Mouse (Mus musculus) thymus, postnatal 10 days (tissue): ENCODE measurements around the gene Fbn1.

Source experiments
- DNase-seq, 2 experiments: peaks; one replicate each; pipeline ENCODE4 v3.0.0; 2021; ENCODE audit warnings: low spot score in 2 of 2

Gene Fbn1

DNA sequence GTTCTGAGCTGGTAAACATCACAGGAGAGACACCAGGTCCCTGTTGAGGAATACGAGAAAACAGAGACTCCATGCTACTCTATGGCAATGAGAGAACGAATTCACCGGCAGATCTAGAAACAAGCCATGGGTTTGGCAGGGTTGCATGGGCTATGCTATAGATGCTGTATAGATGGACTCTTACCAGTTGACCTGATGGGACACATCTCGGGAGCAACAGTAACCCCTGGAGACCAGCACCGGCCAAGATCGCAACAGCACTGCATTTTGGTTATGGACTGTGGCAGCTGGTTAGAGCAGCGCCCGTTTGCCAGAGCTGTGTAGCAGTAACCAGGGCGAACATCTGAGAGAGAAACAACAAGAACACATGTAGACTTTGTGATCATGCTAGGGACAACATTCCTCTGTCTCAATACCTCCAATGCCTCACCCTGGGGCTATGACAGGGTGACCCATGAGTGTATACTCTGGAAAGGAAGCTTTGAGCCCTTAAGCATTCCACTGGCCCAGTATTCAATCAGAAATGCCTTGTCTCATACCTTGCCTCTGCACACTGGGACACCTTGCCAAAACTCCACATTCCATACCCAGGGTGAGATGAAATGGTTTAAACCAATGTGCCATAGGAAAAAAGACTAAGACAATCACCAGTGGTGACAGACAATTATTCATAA is 113.2 kb downstream of the Fbn1 start:
- no peak for DNase-seq

GRCm38 (mm10) chr2:125391582-125391981 is 116.2 kb downstream of the Fbn1 start:
- DNase-seq: no peak

DNA sequence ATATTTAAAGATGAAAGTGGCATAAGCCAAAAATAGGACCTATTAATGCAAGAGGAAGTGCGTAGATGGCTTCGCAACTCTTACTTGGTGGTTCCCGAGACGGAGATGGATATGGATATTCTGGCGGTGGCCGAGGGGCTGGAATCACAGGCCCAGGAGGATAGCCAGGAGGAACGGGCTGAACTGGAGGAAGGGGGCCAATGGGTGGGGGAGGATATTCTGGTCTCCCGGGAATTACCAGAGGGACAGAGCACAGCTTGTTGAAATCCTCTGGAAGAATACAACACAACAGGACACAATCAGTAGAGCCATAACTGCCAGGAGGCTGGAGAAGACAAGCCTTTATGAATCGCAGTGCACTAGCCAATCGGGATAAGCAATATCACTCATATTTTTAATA is 118.0 kb downstream of the Fbn1 start:
- DNase-seq: no peak

DNA sequence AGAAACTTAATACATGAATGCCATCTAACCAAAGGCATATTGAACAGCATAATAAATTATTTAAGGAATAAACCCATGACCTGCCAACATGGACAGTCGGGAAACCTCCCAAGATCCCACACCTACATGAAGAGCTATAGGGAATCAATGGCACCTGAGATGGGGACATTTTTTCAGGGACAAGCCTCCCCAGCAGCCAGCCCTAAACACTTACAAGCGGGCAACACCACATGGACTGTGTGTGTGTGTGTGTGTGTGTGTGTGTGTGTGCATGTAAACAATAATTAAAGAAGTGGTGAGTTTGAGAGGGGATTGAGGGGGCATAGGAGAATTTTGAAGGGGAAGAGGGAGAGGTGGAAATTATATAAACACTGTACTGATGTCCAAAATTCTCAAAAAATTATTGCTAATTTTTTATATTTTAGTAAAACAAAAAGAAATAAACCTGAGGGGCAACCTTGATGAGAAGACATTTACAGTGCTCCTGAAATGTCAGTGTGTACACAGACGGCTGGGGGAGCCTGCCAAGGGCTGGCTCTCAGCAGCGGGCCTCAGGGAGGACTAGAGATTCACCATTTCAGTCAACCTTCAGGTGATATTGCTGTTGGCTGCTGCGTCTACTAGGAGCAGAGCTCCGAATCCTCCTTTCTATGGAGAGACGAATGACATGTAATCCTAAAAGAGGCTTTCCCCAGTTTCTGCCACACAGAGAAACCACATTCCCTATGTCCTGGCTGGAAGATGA is 121.4 kb downstream of the Fbn1 start:
- DNase-seq: no peak

- no peak for DNase-seq
Measured at GRCm38 (mm10) chr2:125384941-125385340, 122.9 kb downstream of the Fbn1 start.

GRCm38 (mm10) chr2:125384415-125384814 is 123.4 kb downstream of the Fbn1 start:
- DNase-seq: no peak

DNA sequence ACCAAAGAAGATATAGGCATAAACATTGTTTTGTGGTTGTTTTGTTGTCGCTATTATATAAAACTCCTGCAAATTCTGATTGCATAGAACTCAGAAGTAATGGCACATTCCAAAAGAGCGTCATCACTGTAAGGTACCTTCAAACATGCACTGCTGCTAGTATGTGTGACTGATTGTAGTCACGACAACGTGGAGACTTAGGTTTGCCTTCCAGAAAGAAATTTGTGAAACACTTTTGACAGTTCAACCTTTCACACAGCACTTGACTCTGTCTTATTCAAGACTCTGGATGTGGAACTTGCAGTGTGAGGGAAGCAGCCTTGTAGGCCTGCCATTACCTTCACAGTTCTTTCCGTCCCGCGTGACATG is 124.5 kb downstream of the Fbn1 start:
- DNase-seq: no peak

- DNase-seq: no peak
Measured at GRCm38 (mm10) chr2:125382613-125383272, 125.0 kb downstream of the Fbn1 start.

DNA sequence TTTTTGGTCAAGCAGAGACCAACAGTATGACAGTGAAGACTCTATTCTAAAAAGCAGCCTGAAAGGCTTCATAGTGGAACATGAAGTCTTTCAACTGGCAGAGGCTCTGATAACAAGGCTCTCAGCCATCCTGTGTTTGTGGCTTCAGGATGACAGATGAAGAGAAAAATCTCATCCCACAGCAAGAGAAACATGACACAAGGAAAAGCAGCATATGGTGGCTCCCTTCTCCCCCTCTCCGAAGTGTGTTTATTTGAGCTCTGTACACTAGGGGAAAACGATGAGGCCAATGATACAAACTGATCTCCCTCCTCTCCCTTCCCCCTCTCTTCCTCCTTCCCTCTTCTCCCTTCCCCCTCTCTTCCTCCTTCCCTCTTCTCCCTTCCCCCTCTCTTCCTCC is 127.7 kb downstream of the Fbn1 start:
- DNase-seq: no peak

- DNase-seq: no peak
Measured at GRCm38 (mm10) chr2:125379206-125379605, 128.6 kb downstream of the Fbn1 start.

- no peak for DNase-seq
Measured at GRCm38 (mm10) chr2:125375926-125376325, 131.9 kb downstream of the Fbn1 start.

DNA sequence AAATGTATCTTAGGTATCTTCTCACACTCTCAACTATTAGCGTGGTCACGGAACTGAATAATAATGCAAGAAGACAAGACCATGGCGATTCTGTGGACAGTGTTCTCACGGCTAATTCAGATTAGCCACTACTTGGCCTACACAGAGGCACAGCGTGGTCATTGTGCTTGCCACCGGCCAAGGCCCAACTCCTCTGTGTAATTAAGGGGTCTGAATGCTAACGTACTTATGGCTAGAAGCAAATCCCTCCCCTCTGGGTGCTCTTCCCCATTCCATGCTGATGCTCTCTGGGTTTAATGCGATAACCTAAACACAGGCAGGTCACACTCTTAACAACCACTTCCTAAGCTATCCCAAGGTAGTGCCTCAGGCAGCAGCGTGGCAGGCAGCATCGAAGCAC is 132.5 kb downstream of the Fbn1 start:
- no peak for DNase-seq

- no peak for DNase-seq
Measured at GRCm38 (mm10) chr2:125369666-125370065, 138.1 kb downstream of the Fbn1 start.

DNA sequence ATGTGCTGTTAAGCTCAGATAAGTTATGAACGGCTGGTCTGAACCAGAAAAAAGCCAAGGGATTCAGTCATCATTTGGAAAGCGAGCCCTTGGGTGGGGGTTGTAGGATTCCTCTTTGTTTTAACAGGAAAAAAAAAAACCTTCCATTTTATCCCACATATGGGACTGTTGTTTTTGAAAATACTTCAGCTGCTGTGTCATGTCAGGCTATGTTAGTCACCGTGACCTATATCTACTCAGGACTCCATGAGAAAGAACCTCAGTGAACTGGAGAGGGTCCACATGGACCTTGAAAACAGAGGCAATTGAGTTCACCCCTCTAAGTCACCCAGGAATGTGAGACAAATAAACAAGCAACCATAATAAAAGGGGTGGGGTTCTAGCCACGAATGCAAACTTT is 139.2 kb downstream of the Fbn1 start:
- DNase-seq: no peak

DNA sequence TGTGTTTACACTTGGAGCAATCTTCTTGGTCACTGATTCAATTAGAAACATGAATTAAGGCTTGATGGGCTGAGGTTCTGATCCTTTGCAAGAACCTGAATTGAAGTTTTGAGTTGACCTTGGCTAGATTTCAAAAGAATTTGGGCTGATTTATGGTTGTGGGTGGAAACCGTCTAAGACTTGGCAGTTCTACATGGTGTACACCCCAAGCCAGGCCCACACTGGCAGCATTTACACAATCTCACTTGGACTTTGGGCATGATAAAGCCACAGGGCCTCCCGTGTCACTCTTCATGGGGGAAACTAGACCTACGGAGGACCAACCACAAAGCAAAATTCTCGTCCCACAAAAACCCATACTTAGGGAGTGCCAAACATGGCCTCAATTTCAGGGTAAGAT is 146.1 kb downstream of the Fbn1 start:
- no peak for DNase-seq

- DNase-seq: no peak
Measured at GRCm38 (mm10) chr2:125356486-125356885, 151.3 kb downstream of the Fbn1 start.

GRCm38 (mm10) chr2:125356068-125356467 is 151.7 kb downstream of the Fbn1 start:
- no peak for DNase-seq

DNA sequence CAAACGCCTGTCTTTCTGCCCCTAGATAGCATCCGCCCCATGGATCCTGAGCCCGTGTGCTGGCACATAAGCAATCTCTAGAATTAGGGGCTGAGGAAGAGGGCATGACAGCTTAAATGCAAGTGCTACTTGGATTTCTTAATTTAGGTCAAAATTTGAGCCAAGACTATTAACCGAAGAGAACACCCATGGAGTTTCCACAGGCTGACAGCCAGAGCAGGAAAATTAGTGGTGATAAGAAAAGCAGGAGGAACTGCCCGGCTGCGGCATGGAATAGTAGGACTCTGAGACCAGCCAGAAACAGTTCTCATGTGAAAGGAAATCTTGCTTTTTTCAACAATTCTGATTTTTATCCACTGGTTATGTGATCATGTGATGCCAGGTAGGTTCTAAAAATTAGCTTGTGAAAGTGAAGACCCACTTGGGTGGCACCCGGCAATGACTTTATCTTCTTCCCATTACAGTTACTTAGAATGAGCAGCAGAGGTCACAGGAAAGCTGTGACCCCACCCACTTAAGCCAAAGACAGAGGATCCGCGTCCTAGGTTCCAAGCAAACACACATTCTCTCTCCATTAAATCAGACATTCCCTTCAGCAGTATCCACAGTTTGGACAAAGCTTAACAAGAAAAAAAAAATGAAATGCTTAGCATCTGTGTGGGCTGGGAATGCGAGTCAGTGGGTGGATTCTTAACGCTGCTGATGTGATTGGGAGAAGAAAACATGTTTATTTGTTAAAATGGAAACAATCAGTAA is 152.4 kb downstream of the Fbn1 start:
- no peak for DNase-seq

GRCm38 (mm10) chr2:125354587-125354986 is 153.2 kb downstream of the Fbn1 start:
- no peak for DNase-seq

DNA sequence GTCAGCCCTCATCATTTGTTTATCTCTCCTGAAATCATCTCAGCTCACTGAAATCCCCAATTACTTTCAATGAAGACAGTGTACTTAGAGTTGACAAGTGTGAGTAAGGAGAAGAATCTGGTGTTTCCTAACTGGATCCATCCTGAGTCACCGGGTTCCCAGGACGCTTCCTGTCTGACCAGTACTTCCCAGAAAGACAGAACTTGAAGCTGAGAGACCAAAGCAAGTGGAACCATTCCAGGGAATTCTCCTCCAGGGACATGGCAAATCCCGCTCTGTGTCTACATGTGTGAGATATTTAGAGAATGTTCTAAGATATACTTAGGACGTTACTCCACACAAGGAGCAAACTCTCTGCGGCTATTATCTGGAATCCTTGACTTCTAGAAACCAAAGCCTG is 158.6 kb downstream of the Fbn1 start:
- DNase-seq: no peak

DNA sequence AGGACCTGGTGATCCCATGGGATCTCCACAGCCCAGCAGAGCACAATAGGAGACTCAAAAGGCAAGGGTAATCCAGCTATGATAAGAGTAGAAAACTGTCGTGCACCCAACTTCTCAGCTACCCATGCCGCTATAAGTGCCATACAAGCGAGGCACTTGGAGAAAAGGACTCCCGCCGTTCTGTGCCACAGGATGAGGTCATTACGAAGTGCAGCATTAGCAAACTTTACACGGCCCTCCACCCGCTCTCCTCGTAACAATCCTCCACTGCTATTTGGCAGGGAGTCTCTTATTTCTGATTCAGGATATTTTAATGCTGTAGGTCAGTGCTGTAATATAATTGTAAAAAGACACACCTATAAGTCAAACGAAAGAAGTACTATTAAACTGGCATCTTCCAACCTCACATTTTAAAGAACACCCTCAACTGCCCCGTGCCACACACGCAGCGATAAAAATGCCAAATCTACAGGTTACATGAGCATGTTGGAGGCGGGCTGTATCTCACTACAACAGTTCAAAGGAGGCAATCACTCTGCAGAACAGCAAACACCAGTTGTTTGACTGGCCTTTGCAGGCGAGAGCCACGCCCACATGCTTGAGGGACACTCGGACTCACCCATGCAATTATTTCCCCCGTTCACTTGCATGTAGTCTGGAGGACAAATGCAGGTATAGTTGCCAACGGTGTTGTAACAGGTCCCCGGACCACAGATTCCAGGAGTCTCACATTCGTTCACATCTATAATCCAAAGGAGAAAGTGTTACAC is 165.4 kb downstream of the Fbn1 start:
- no peak for DNase-seq

DNA sequence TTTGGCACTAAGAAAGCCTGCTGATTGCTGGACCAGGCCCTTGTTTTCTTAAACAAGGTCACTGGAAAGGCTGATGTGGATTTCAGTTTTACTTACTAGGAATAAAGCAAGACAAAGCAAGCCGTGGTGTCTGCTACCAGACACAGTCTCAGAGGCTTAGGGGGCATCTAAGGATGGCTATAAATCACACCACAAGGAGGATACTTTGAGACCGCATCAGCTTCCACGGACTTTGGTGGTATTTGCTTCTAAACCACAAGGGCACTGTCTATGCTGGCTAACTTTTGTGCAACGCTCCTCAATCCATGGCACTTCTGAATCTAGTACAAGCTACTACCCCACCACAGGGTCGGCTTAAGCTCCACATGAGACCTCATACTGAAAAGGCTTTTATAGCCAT is 167.4 kb downstream of the Fbn1 start:
- no peak for DNase-seq
